Mouse (Mus musculus) embryonic facial prominence, embryonic 15.5 days (tissue): ENCODE measurements at regions not wholly inside any gene's neighbourhood (a gene's known extent, or its start where the extent isn't known, plus 50 kb on each side); places are given as distances from the start of the nearest gene placed in this dataset.

ENCODE experiments used
- ATAC-seq: fragments of 200-750 bp; cut with Nextera tagmentation; 2 replicates; pipeline ENCODE4 v1.8.0; 2017; ENCODE audit warnings: low read depth, moderate TSS enrichment; ENCODE audit not compliant: insufficient number of reproducible peaks, low FRiP score, low TSS enrichment
- H3K27ac ChIP-seq: fragments of 300-500 bp; sonication (generic); replicated peaks from 2 replicates; pipeline ENCODE4 v1.5.1; 2015; ENCODE audit warnings: mild to moderate bottlenecking, inconsistent platforms
- H3K27me3 ChIP-seq: fragments of 300-500 bp; sonication (generic); 2 replicates; pipeline ENCODE4 v1.6.1; 2015; ENCODE audit warnings: inconsistent platforms
- H3K36me3 ChIP-seq: fragments of 300-500 bp; sonication (generic); 2 replicates; pipeline ENCODE4 v1.6.1; 2015; ENCODE audit warnings: mild to moderate bottlenecking, inconsistent platforms
- H3K4me1 ChIP-seq: fragments of 300-500 bp; sonication (generic); 2 replicates; pipeline ENCODE4 v1.6.1; 2015; ENCODE audit warnings: inconsistent platforms
- H3K4me2 ChIP-seq: fragments of 300-500 bp; sonication (generic); replicated peaks from 2 replicates; pipeline ENCODE4 v1.6.1; 2015; ENCODE audit warnings: mild to moderate bottlenecking, inconsistent platforms
- H3K4me3 ChIP-seq: fragments of 300-500 bp; sonication (generic); replicated peaks from 2 replicates; pipeline ENCODE4 v1.5.1; 2015; ENCODE audit warnings: mild to moderate bottlenecking, inconsistent platforms
- H3K9ac ChIP-seq: fragments of 300-500 bp; sonication (generic); 2 replicates; pipeline ENCODE4 v1.6.1; 2015; ENCODE audit warnings: inconsistent platforms
- H3K9me3 ChIP-seq: fragments of 300-500 bp; sonication (generic); replicated peaks from 2 replicates; pipeline ENCODE4 v1.6.1; 2016; ENCODE audit warnings: inconsistent platforms
- WGBS: fragments of 180-500 bp; shearing (Covaris S2); methylation state at CpG from one replicate; pipeline ENCODE4 v1.1.7; 2015; 5-methylcytosine and 5-hydroxymethylcytosine counted together

DNA sequence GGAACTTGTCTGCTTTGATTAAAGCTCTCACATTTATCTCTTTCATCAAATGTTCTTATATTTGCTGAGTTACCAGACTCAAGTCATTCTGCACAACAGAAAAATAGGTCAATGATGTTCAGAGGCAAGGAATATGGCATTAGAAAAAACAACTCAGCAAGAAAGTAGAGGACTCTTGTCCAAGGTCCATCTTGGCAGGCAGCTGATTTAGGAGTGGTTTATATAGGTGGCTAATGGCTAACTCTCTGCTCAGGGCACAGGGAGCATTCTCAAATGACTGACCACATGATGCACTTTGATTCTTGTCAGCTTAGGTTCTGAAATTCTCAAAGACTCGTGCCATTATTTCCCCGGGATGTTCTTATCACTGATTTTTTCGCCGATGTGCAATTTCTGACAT is 216.7 kb upstream of the Mmadhc start:
- Histone ChIP-seq H3K9me3 (no peaks in the 10 kb centered on the region), H3K27me3 (no peaks in the 10 kb centered on the region), H3K4me2 (no peak overlapping the region), H3K4me1 (no peaks in the 10 kb centered on the region), H3K4me3 (no peak overlapping the region), H3K9ac (no peak overlapping the region), H3K27ac (no peak overlapping the region), H3K36me3 (no peaks in the 10 kb centered on the region)
- 89% methylated on average over 4 of the region's 4 CpGs for WGBS
- no peak for ATAC-seq

DNA sequence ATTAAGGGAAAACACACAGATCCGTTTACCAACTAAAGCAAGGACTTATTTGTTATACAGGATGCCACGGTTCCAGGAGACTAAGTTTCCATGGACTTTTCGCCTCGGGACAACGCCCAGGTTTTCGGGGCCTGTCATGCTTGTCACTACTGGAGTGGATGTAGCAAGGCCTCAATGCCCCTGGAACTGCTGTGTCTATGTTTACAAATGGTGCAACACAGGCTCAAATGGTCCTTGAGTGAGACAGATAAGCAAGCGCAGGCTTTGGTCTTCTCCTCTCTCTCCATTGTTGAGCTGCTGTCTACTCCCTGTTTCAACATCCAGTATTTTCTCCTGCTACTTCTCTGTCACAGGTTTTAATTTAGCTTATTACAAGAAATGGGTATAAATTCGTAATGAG is 202.1 kb upstream of the Mmadhc start:
- WGBS = 87% methylated on average over 8 of the region's 8 CpGs
- H3K4me3 ChIP-seq = no peak overlapping the region

DNA sequence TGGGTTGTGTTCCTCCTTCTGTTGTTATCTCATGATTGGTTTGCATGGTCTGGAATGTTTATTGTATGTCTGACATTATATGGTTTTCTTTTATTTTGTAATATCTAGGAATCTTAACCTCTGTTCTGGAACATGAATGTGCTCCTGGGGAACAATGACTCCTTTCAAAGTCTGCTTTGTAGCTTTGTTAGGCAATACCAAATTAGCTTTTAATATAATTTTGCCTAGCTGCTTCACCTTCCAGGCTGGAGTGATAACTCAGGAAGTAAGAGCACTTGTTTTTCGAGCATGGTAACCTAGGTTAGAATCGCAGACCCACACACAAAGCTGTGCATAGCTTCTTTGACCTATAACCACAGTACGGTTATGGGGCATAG is 199.4 kb upstream of the Mmadhc start:
- Histone ChIP-seq H3K27me3 (no peaks in the 10 kb centered on the region), H3K4me2 (no peak overlapping the region), H3K27ac (no peak overlapping the region), H3K36me3 (no peaks in the 10 kb centered on the region), H3K9ac (no peak overlapping the region), H3K4me3 (no peak overlapping the region), H3K4me1 (0 out of 2 replicates have a peak, but pooled peaks cover 3% of the 10 kb centered on the region), H3K9me3 (no peaks in the 10 kb centered on the region)
- no peak for ATAC-seq
- 76% methylated on average over 3 of the region's 3 CpGs for WGBS

More for the DNA sequence above, 202.1 kb upstream of the Mmadhc start:
- H3K4me1 ChIP-seq = 0 out of 2 replicates have a peak, but pooled peaks cover 3% of the 10 kb centered on the region
- H3K27me3 ChIP-seq = no peaks in the 10 kb centered on the region
- H3K9me3 ChIP-seq = no peaks in the 10 kb centered on the region
- H3K4me2 ChIP-seq = no peak overlapping the region
- no peaks in the 10 kb centered on the region for H3K36me3 ChIP-seq
- no peak overlapping the region for H3K27ac ChIP-seq
- no peak overlapping the region for H3K9ac ChIP-seq
- ATAC-seq = no peak

DNA sequence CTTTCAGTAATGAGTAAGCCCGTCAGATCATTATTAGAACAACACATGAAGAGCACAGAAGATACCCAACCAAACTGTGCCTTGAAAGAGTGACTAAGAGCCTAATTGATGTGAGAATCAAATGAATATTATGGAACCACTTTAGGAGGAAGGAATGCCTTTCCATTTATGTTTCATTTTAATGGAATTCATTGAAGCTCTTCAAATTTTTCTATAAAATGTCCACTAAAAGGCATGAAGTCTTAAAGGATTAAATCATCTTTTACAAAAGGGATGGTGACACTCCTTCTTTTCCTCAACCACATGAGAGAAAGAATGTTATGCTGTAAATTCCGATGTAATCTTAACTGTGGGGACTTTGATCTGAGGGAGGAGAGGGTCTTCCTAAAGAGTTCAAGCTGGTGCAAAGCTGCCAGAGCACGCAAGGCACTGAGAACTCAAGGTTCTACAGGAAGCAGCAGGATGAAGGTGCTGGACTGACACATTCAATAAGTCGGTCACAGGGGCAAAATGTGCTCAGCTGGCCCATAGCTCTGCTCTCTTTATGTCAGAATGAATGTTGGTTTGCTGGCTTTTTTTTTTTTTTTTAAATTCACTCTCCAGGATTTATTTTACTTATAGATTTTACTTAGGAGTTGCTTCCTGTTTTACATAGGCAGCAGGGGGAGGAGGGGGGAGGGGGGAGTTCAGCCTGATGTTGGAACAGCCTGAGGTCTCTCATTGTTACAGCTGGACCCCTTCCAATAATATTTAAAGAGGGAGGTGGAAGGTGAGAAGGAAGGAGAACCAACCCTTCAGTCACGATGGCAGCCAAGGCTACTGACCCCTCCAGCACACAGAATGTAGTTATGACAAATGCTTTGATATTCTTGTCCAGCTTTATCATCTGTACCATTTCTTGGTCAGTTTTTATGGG is 198.8 kb upstream of the Mmadhc start:
- Histone ChIP-seq H3K4me2 (no peak overlapping the region), H3K4me1 (0 out of 2 replicates have a peak, but pooled peaks cover 3% of the 10 kb centered on the region), H3K9me3 (no peaks in the 10 kb centered on the region), H3K27ac (no peak overlapping the region), H3K27me3 (no peaks in the 10 kb centered on the region), H3K36me3 (no peaks in the 10 kb centered on the region), H3K9ac (no peak overlapping the region), H3K4me3 (no peak overlapping the region)
- ATAC-seq = no peak
- 37% methylated on average over 5 of the region's 5 CpGs for WGBS

DNA sequence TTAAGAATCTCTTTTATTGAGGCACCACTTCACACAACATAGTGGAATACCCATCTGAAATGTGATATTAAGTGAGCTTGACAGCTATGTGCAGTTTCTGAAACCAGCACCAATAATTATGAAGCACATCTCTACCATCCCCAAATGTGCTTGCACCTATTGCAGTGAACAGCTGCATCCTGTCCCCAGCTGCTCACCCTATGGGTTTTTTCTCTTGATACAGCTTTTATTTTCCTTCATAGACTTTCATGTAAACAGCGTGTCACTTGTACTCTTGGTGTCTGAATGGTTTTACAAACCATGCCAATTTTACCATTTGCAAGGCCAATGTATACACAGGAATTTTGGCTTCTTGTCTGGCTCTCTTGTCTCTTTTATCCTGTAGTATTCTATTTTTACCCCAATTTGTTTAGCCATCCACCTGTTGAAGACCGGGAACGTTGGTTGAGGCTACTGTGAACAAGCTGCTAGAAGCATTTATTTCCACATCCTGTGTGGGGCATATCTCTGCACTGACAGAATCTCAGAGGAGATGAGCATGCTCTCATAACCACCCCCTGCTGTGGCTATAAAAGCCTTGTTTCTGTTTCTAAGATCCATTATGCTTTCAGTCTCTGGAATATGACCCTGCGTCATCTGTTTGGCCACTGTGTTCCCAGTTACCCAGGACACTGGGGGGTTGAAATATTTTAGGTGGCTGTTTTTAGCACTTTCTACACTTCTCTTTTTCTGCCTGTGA is 197.2 kb upstream of the Mmadhc start:
- Histone ChIP-seq H3K27me3 (no peaks in the 10 kb centered on the region), H3K9ac (no peak overlapping the region), H3K36me3 (no peaks in the 10 kb centered on the region), H3K4me1 (0 out of 2 replicates have a peak, but pooled peaks cover 3% of the 10 kb centered on the region), H3K4me3 (no peak overlapping the region), H3K27ac (0 out of 2 replicates have a peak overlapping the region, but pooled peaks have one; percentile 7), H3K4me2 (no peak overlapping the region), H3K9me3 (no peaks in the 10 kb centered on the region)
- 64% methylated on average over 4 of the region's 4 CpGs for WGBS
- ATAC-seq = no peak

DNA sequence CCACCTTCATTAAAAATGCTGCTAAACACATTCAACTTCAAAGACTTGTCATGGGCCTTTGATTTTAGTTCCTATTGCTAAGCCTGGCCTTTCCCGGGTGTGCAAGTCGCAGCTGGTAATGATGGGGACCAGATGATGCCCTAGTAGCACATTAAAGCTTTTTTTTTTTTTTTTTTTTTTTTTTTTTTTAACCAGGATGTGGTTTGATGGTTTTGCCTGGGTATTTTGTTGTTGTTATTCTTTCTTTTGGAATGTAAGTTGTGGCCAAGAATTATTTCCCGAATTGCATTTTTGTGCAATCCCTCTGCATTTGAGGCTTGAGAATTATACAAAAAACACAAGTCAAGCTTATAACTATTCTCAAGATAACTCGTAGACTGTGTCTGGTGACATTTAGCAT is 167.2 kb upstream of the Mmadhc start:
- no peaks in the 10 kb centered on the region for H3K9me3 ChIP-seq
- 18% methylated on average over 4 of the region's 4 CpGs for WGBS

DNA sequence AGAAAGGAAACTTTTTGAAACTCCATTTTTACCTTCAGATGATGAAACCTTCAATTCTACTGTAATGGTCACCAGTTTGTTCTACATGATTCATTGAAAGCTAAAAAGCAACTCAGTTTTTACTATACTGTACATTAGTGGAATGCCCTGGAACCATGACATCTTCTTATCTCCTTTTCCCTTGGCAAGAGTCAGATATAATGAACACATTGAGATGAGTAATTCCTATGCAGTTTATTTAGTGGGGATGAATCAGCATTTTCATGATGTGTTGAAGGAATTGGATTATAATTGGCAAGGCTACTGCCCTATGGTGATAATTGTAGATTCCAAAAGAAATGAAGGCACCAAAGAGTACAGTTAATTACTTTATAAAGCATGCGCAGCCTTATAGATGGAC is 165.8 kb upstream of the Mmadhc start:
- 92% methylated on average over 1 of the region's 1 CpGs for WGBS
- H3K9me3 ChIP-seq = no peaks in the 10 kb centered on the region
- ATAC-seq = no peak
- no peaks in the 10 kb centered on the region for H3K4me1 ChIP-seq
- no peaks in the 10 kb centered on the region for H3K36me3 ChIP-seq
- no peak overlapping the region for H3K9ac ChIP-seq
- H3K27me3 ChIP-seq = no peaks in the 10 kb centered on the region
- H3K4me3 ChIP-seq = no peak overlapping the region
- no peak overlapping the region for H3K4me2 ChIP-seq
- no peak overlapping the region for H3K27ac ChIP-seq

More for the DNA sequence above, 167.2 kb upstream of the Mmadhc start:
- Histone ChIP-seq H3K27ac (no peak overlapping the region), H3K4me1 (no peaks in the 10 kb centered on the region), H3K9ac (no peak overlapping the region), H3K27me3 (no peaks in the 10 kb centered on the region), H3K36me3 (no peaks in the 10 kb centered on the region), H3K4me3 (no peak overlapping the region), H3K4me2 (no peak overlapping the region)
- no peak for ATAC-seq

DNA sequence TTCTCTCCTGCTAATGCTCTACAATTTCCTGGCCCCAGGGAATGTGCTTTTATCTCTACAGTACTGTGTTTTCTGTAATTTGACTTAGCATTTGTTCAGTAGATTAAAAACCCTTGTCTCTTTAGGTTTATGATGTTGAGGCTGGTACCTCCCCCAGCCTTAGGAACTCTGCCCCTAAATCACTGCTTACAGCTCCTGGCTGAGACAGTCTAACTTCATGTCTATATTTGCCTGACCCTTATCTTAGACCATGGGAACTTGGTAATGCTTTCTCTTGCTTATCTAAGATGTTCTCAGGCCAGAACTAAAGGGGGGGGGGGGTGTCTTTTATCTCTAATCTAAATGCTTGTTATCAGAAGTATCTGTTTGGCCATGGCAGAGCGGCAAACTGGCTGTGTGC is 160.1 kb upstream of the Mmadhc start:
- Histone ChIP-seq H3K9ac (no peak overlapping the region), H3K4me1 (no peaks in the 10 kb centered on the region), H3K27ac (no peak overlapping the region), H3K4me2 (no peak overlapping the region), H3K27me3 (no peaks in the 10 kb centered on the region), H3K4me3 (no peak overlapping the region), H3K36me3 (no peaks in the 10 kb centered on the region), H3K9me3 (no peaks in the 10 kb centered on the region)
- WGBS = 77% methylated on average over 1 of the region's 1 CpGs
- no peak for ATAC-seq

DNA sequence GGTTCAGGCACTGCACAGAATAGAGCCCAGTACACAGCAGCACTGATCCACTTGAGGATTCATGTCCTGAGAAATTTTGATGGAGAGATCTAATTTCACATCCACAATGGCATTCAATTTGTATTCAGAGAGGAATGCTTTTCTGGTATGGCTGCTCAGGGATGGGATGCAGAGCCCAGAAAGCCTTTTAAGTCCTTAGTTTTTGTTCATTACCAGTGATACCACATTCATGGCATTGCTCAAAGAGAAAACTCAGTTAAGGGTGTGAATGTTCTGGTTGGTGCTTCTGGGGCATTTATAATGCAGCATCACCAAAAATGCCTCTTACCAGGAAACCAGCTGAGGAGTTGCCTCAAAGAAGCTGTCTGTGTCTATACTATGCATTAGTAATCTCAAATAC is 151.5 kb upstream of the Mmadhc start:
- H3K4me2 ChIP-seq = no peak overlapping the region
- no peak overlapping the region for H3K4me3 ChIP-seq
- ATAC-seq = no peak
- H3K4me1 ChIP-seq = no peaks in the 10 kb centered on the region
- no peaks in the 10 kb centered on the region for H3K36me3 ChIP-seq
- no peaks in the 10 kb centered on the region for H3K9me3 ChIP-seq
- H3K27ac ChIP-seq = no peak overlapping the region
- H3K27me3 ChIP-seq = no peaks in the 10 kb centered on the region
- no peak overlapping the region for H3K9ac ChIP-seq

DNA sequence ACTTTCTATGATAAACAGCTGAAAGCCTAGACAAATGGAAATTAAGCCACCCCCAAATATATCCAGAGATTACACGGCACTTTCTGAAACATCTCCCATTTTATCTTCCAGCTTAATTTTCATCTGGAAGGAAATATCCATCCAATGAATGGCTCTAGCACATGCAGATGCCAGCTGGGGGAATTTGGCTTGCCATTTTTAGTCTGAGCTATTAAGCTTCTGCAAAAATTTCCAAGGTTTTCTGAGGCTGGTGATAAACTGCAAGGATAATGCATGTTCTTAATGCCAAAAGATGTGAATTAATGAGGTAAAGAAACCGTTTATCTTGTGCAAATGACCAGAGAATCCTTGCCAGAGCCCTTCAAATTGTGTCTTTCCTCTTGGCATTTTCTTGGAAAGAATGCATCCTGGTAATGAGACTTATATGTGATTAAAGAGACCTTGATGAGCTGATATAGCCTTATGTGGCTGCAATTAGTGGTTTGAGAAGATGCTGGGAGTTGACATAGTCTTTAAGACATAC is 149.4 kb upstream of the Mmadhc start:
- no peak for ATAC-seq
- Histone ChIP-seq H3K4me1 (no peaks in the 10 kb centered on the region), H3K4me2 (no peak overlapping the region), H3K9me3 (no peaks in the 10 kb centered on the region), H3K9ac (no peak overlapping the region), H3K27ac (no peak overlapping the region), H3K4me3 (no peak overlapping the region), H3K27me3 (no peaks in the 10 kb centered on the region), H3K36me3 (no peaks in the 10 kb centered on the region)
- 56% methylated on average over 2 of the region's 2 CpGs for WGBS

DNA sequence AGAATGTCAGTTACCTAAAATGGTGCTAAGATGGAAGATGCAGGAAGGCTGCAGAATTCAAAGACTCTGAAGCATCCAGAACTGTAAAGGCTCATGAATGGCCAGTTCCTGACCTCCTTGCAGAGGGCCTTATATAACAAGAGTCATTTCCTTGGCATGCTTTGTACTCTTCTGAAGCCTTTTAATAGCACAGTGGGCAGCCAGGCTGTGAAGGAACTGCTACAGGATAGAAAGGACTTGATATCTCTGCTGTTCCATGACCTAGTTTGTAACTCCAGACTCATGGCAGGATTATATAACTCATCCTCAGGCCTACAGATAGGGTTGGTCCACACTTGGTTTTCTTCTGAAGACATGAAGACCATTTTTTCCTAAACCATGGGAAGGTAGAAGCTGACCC is 143.7 kb upstream of the Mmadhc start:
- no peak overlapping the region for H3K9ac ChIP-seq
- ATAC-seq = no peak
- no peak overlapping the region for H3K4me3 ChIP-seq
- H3K4me1 ChIP-seq = no peaks in the 10 kb centered on the region
- H3K36me3 ChIP-seq = no peaks in the 10 kb centered on the region
- no peak overlapping the region for H3K4me2 ChIP-seq
- no peak overlapping the region for H3K27ac ChIP-seq
- H3K27me3 ChIP-seq = no peaks in the 10 kb centered on the region
- H3K9me3 ChIP-seq = no peaks in the 10 kb centered on the region
